Mouse (Mus musculus): ENCODE data around the gene Ppme1. TPM values are rescaled to one million over a fixed set of nuclear protein-coding genes. Genes with fewer than 3 reads are reported as not detected.
A peak's percentile ranks its signal among the peaks of the same experiment; 100 is the strongest.

The Ppme1 gene
- polyA plus RNA-seq, 1 experiment from 2014 or later: 170 TPM

DNA sequence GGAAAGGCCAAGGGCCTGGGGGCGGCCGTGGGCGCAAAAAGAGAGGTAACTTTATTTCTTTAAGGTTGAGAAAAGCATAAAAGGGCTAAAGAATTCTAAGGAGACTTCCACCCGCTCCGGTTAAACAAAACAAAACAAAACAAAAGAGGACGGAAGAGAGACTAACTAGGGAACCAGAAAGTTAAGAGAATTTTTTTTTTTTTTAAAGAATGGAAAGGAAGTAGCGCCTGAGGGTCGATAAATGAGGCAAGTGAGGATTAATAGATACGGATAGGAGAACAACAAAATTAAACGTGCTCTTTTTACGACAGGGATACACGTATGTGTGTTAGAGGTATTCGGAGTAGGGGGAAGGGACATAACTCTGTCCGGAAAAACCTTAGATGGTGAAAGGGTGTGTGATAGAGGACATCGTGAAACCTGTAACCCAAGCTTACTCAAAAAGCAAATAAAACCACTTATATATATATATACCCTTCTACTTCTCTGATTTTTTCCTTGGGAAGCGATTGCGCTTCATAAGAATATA is 409 bp upstream of the Ppme1 start:
- H3K27ac ChIP-seq (replicated peaks): peak overlapping the region; percentile 84
- no peaks in the 10 kb centered on the region for H3K9me3 ChIP-seq
- H3K27me3 ChIP-seq: no peaks in the 10 kb centered on the region
- 8% methylated on average over 17 of the region's 17 CpGs for WGBS
- H3K4me1 ChIP-seq (replicated peaks): peaks cover 35% of the 10 kb centered on the region
- peaks cover 19% of the 10 kb centered on the region for H3K36me3 ChIP-seq
- no peak for ATAC-seq (ENCODE audit: low FRiP score, low read depth)
- peak overlapping the region; percentile 64 for H3K4me2 ChIP-seq
- peak overlapping the region; percentile 56 for H3K9ac ChIP-seq
- H3K4me3 ChIP-seq: peak overlapping the region; percentile 61

DNA sequence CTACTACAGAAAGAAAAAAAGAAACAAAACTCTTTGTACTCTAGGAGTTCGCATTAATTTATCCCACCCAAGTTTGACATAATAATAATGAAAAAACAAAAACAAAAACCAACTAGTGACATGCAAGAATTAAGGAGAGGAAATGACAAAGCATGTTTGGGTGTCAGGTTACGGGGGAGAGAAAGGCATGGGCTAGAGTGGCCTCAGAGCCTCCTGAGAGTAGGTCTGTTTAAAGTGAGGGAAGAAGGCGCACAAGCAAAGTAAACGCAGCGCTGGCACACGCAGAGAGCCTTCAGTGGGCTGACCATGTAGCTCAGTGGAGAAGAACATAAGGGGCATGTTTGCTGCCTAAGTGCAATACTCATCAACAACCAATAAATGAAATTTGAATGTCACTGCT is 7.2 kb downstream of the Ppme1 start:
- Histone ChIP-seq H3K9ac (no peak overlapping the region), H3K27ac (replicated peaks) (no peak overlapping the region), H3K27me3 (no peaks in the 10 kb centered on the region), H3K4me1 (replicated peaks) (peaks cover 15% of the 10 kb centered on the region), H3K9me3 (no peaks in the 10 kb centered on the region), H3K4me3 (no peak overlapping the region), H3K4me2 (no peak overlapping the region), H3K36me3 (no peaks in the 10 kb centered on the region)
- WGBS: 56% methylated on average over 6 of the region's 6 CpGs
- ATAC-seq (ENCODE audit: low FRiP score, low read depth): no peak

DNA sequence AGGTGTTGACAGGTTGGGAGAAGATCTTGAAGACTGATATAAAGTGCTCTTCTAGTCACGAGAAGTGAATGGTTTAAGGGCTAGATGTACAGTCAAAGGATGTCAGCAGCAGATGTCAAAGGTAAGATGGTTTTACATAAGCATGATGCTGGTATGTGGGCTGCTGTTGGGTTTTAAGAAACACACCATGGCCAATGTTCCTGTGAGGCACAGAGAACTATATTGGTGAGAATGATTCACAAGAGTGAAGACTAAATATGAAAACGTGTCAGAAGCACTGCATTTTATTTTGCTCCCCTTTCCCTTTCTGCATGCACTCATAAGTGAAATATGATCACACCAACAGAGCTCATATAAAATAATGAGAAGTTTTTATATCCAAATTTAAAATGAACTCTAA is 8.9 kb downstream of the Ppme1 start:
- Histone ChIP-seq H3K9me3 (no peaks in the 10 kb centered on the region), H3K27ac (replicated peaks) (no peak overlapping the region), H3K36me3 (no peaks in the 10 kb centered on the region), H3K27me3 (no peaks in the 10 kb centered on the region), H3K4me1 (replicated peaks) (peaks cover 2% of the 10 kb centered on the region; the same call in 1 of the 2 replicates), H3K4me2 (no peak overlapping the region), H3K9ac (no peak overlapping the region), H3K4me3 (no peak overlapping the region)
- WGBS: 95% methylated on average over 2 of the region's 2 CpGs
- ATAC-seq (ENCODE audit: low FRiP score, low read depth): no peak

DNA sequence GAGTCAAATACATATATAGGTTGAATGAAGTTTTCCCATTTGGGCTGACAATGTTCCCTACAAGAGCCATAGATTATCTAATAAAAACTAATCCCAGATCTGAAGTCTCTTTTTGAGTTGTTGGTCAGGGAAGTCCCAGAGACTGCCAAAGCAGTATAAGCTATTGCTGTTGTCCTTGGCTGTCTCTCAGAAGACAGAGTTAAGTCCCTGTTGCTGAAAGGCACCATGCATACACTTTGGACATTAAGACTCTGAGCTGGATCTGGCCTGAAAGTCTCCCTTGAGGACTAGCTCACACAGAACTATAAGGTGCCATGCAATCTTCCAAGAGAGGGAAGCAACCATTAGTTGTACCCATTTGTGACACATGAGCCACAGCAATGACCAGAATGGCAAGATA is 14.3 kb downstream of the Ppme1 start:
- H3K4me3 ChIP-seq: no peak overlapping the region
- H3K36me3 ChIP-seq: peaks cover 4% of the 10 kb centered on the region; the same call in 1 of the 2 replicates
- no peak for ATAC-seq (ENCODE audit: low FRiP score, low read depth)
- no peaks in the 10 kb centered on the region for H3K27me3 ChIP-seq
- H3K9me3 ChIP-seq: no peaks in the 10 kb centered on the region
- H3K4me2 ChIP-seq: no peak overlapping the region
- no peak overlapping the region for H3K9ac ChIP-seq
- H3K27ac ChIP-seq (replicated peaks): no peak overlapping the region
- no peaks in the 10 kb centered on the region for H3K4me1 ChIP-seq (replicated peaks)

DNA sequence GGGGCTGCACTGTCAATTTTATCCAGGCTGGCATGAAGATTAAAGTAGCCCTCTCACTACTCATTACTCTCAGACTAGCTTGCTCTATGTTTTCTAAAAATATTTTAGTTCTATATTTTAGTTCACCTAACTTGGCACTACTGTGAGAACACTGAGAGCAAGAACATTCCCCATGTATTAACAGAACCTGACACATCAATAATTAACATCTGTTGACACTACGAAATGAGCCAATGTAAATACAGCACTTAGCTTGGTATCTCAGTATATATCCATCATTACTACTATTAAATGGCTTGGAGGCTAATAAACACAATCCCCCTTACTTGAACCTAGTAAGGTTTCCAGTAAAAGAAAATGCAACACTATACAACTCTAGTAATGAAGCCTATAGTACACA is 15.3 kb downstream of the Ppme1 start:
- 98% methylated on average over 1 of the region's 1 CpGs for WGBS
- Histone ChIP-seq H3K9ac (no peak overlapping the region), H3K4me3 (no peak overlapping the region), H3K4me1 (replicated peaks) (no peaks in the 10 kb centered on the region), H3K4me2 (no peak overlapping the region), H3K27ac (replicated peaks) (no peak overlapping the region), H3K27me3 (no peaks in the 10 kb centered on the region), H3K9me3 (no peaks in the 10 kb centered on the region), H3K36me3 (peaks cover 4% of the 10 kb centered on the region; the same call in 1 of the 2 replicates)
- ATAC-seq (ENCODE audit: low FRiP score, low read depth): no peak

DNA sequence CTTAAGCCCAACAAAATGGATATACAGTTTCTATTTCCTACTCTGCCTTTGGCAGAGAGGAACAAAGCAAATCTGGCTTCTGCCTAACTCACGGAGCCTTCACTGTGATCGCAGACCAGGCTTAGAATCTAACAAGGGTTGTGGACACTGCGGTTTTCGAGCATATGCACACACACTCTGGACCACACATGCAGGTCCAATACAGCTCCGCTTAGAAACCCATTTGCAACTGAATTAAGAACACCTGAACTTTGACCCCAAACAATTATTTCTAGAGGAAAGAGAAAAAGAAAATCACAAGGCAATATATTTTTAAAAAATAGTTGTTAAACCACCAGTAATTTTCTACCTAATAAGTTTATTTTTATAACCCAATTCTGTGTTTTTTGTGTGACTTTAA is 15.8 kb downstream of the Ppme1 start:
- H3K9me3 ChIP-seq: no peaks in the 10 kb centered on the region

DNA sequence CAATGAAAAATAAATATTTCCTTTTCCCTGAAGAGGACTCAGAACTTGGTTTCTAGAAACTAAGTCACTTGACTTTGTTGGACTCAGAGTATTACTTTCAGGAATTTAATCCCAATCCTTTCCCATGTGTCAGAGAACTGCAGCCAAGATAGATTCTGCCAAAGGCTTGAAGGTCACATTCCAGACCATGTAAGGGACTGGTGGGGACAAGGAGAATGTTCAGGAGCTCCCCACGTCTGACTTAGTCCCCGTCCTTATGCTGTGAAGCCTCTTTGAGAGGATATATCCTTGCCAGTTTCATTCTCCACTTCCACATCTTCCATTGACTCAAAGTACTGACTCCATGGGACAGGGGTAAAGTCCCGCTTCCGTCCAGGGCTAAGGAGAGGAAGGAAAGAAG is 17.1 kb downstream of the Ppme1 start:
- ATAC-seq (ENCODE audit: low FRiP score, low read depth): no peak
- 89% methylated on average over 4 of the region's 4 CpGs for WGBS
- Histone ChIP-seq H3K36me3 (peaks cover 4% of the 10 kb centered on the region; the same call in 1 of the 2 replicates), H3K4me3 (no peak overlapping the region), H3K4me1 (replicated peaks) (no peaks in the 10 kb centered on the region), H3K9me3 (no peaks in the 10 kb centered on the region), H3K4me2 (no peak overlapping the region), H3K27ac (replicated peaks) (no peak overlapping the region), H3K9ac (no peak overlapping the region), H3K27me3 (no peaks in the 10 kb centered on the region)

More for the DNA sequence above, 15.8 kb downstream of the Ppme1 start:
- Histone ChIP-seq H3K27ac (replicated peaks) (no peak overlapping the region), H3K9ac (no peak overlapping the region), H3K4me3 (no peak overlapping the region), H3K4me2 (no peak overlapping the region), H3K4me1 (replicated peaks) (no peaks in the 10 kb centered on the region), H3K36me3 (peaks cover 4% of the 10 kb centered on the region; the same call in 1 of the 2 replicates), H3K27me3 (no peaks in the 10 kb centered on the region)
- WGBS: 67% methylated on average over 5 of the region's 5 CpGs
- ATAC-seq (ENCODE audit: low FRiP score, low read depth): no peak

DNA sequence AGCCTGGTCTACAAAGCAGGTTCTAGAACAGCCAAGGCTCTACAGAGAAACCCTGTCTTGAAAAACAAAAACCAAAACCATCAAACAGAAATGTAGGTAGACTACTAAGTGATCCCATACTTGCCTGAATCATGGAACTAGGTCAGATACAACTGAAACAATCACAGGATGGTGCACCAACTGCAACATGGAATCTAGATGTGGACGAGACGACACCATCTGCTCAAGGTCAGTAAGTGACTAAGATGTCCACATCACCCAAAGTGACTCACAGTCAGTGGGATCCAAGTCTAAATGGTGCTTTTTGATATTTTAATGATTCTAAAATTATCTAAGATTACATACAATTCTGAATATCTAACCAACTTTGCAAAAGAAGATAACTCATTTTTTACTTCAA is 36.2 kb downstream of the Ppme1 start:
- H3K27me3 ChIP-seq: no peaks in the 10 kb centered on the region
- no peaks in the 10 kb centered on the region for H3K9me3 ChIP-seq
- 97% methylated on average over 2 of the region's 2 CpGs for WGBS
- no peak for ATAC-seq (ENCODE audit: low FRiP score, low read depth)
- no peak overlapping the region for H3K4me2 ChIP-seq
- no peaks in the 10 kb centered on the region for H3K4me1 ChIP-seq (replicated peaks)
- no peak overlapping the region for H3K27ac ChIP-seq (replicated peaks)
- no peak overlapping the region for H3K4me3 ChIP-seq
- H3K36me3 ChIP-seq: peaks cover 85% of the 10 kb centered on the region
- H3K9ac ChIP-seq: no peak overlapping the region

DNA sequence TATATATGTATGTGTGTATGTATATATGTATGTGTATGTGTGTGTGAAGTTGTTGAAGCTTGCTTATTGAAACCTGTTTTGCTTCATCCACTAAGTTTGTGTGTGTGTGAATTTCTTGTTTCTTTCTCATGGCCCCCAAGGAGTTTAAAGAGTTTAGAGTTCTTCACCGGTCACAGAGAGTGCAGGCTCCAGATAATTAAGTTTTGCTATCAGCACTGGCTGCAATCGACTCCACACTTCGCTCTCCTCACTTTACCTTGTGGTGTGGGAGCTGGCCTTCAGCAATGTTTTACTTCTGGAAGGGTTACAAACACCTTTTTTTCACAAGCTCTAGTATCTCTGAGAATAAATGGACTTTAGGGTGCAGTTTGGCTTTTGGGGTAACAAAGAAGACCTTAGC is 40.8 kb downstream of the Ppme1 start:
- no peak overlapping the region for H3K4me3 ChIP-seq
- no peak overlapping the region for H3K9ac ChIP-seq
- no peaks in the 10 kb centered on the region for H3K9me3 ChIP-seq
- no peak overlapping the region for H3K27ac ChIP-seq (replicated peaks)
- WGBS: 94% methylated on average over 3 of the region's 3 CpGs
- H3K27me3 ChIP-seq: no peaks in the 10 kb centered on the region
- no peak overlapping the region for H3K4me2 ChIP-seq
- no peaks in the 10 kb centered on the region for H3K4me1 ChIP-seq (replicated peaks)
- ATAC-seq (ENCODE audit: low FRiP score, low read depth): no peak
- H3K36me3 ChIP-seq: peaks cover 72% of the 10 kb centered on the region

DNA sequence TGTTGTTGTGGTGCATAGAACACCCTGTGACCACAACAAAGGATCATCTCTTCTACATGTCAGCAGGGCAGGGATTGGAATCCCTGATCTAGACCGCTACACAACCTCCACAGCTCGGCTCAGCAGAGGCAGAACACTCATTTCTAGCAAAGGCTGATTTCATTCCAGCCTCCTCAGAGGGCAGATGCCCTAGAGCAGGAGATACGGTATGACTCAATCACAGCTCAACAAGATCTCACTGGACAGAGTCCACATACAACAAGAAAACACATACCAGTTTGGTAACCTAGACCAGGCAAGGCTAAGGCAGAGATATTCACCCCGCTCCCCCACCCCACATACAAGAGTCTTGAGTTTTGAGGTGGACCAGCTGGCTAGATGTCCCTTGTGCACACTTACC is 43.5 kb downstream of the Ppme1 start:
- Histone ChIP-seq H3K9ac (no peak overlapping the region), H3K4me1 (replicated peaks) (no peaks in the 10 kb centered on the region), H3K4me3 (no peak overlapping the region), H3K9me3 (no peaks in the 10 kb centered on the region), H3K27ac (replicated peaks) (no peak overlapping the region), H3K4me2 (no peak overlapping the region), H3K27me3 (no peaks in the 10 kb centered on the region), H3K36me3 (peaks cover 47% of the 10 kb centered on the region)
- no peak for ATAC-seq (ENCODE audit: low FRiP score, low read depth)
- WGBS: 94% methylated on average over 4 of the region's 4 CpGs

DNA sequence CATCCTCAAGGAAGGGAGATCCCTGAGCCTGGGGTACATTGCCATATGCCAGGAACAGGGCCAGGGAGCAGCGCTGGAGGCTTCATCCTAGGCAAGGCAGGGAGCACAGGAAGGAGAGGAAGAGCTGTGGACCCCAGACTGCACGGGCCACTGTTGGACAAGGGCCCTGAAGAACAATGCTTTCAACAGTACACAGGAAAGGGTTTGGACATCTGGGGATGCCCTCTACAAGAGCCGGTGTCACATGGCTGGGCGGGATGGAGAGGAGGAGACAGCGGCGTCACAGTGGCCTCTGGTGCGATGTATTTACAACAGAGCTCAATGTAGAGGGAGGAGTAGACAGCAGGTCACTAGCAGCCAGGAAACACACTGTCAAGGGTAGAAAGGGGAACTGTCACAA is 44.6 kb downstream of the Ppme1 start:
- H3K9ac ChIP-seq: no peak overlapping the region
- ATAC-seq (ENCODE audit: low FRiP score, low read depth): no peak
- H3K27me3 ChIP-seq: no peaks in the 10 kb centered on the region
- no peaks in the 10 kb centered on the region for H3K4me1 ChIP-seq (replicated peaks)
- H3K36me3 ChIP-seq: peaks cover 38% of the 10 kb centered on the region
- 89% methylated on average over 7 of the region's 7 CpGs for WGBS
- H3K9me3 ChIP-seq: no peaks in the 10 kb centered on the region
- H3K4me3 ChIP-seq: no peak overlapping the region
- no peak overlapping the region for H3K27ac ChIP-seq (replicated peaks)
- H3K4me2 ChIP-seq: no peak overlapping the region

DNA sequence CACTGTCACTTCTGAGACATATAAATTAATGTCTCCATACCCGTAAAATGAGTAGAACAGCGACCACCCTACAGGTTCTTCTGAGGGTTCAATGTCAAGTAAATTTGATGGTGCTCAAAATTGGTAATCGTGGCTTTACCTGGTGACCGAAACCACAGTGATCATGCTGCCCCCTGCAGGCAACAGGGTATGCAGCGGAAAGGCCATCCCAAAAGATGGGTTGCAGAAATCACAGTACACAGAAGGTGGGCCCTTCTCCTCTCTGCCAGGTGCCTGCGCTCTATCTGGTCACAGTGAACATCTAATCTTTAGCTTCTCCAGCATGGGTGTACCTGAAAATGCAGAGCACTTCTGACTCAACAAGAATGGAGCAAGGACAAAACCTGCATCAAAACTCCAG is 46.6 kb downstream of the Ppme1 start:
- WGBS: 73% methylated on average over 6 of the region's 6 CpGs
- no peaks in the 10 kb centered on the region for H3K4me1 ChIP-seq (replicated peaks)
- H3K4me2 ChIP-seq: no peak overlapping the region
- ATAC-seq (ENCODE audit: low FRiP score, low read depth): no peak
- H3K36me3 ChIP-seq: peaks cover 22% of the 10 kb centered on the region
- no peak overlapping the region for H3K27ac ChIP-seq (replicated peaks)
- no peak overlapping the region for H3K4me3 ChIP-seq
- no peak overlapping the region for H3K9ac ChIP-seq
- H3K27me3 ChIP-seq: no peaks in the 10 kb centered on the region
- H3K9me3 ChIP-seq: no peaks in the 10 kb centered on the region

DNA sequence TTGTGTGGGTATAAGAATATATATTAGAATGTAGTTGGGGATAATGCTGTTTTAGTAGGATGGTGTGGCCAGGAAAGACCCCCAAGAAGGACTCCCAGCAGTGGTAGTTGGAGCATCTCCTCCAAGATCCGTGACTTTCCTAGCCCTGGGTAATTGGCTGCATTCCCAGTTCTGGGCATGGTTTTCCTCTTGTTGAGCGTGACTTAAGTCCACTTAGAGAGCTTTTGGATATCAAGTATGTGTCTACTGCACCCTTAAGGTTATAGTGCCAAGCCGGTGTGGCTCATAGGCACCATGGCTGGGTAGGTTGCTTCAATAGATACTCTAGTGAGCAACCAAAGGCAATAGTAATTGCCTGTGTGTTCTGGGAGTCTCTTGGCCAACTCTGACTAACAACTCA is 48.4 kb downstream of the Ppme1 start:
- no peak overlapping the region for H3K27ac ChIP-seq (replicated peaks)
- H3K36me3 ChIP-seq: peaks cover 11% of the 10 kb centered on the region
- no peaks in the 10 kb centered on the region for H3K27me3 ChIP-seq
- no peak for ATAC-seq (ENCODE audit: low FRiP score, low read depth)
- H3K9ac ChIP-seq: no peak overlapping the region
- H3K4me2 ChIP-seq: no peak overlapping the region
- no peaks in the 10 kb centered on the region for H3K4me1 ChIP-seq (replicated peaks)
- H3K4me3 ChIP-seq: no peak overlapping the region
- no peaks in the 10 kb centered on the region for H3K9me3 ChIP-seq
- 75% methylated on average over 3 of the region's 3 CpGs for WGBS

Data from hindbrain, embryonic 15.5 days (tissue).